Mouse (Mus musculus): ENCODE measurements around the gene Rps15.

The Rps15 gene

DNA sequence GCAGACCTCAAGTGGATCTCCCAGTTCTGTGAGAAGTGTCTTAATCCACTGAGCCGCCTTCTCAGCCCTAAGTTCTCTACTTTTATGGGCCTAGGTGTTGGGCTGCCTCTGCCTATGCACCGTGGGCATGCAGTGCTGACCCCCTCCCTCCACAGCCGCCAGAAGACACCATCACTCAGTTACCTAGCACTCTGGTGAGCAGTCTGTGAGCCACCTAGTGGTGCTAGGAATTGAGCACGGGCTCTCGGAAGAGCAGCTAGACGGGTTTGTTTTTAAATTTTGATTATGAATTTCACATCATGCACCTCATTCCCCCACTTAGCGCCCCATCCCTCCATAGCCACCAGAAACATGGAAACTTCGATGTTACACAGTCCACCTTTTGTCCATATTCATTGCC, 3.6 kb upstream of the Rps15 start:
- in situ Hi-C loops (cut with MboI), result no loop called here

DNA sequence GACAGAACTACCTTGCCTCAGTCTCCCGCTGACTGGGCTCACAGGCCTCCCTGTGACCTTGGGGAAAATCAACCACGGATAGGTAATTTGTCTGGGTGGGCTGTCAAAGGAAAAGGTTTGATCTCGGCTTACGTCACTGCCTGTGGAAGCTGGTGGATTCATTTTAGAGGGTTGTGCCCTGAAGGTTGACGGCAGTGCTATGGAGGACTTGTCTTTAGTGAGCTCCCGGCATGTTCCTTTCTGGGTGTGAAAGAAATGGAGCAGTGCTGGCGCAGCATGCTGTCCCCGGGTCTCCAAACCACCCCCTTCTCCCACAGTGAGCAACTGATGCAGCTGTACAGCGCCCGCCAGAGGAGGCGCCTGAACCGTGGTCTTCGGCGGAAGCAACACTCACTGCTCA, 1.1 kb downstream of the Rps15 start:
- in situ Hi-C loops (cut with MboI), result no loop called here

DNA sequence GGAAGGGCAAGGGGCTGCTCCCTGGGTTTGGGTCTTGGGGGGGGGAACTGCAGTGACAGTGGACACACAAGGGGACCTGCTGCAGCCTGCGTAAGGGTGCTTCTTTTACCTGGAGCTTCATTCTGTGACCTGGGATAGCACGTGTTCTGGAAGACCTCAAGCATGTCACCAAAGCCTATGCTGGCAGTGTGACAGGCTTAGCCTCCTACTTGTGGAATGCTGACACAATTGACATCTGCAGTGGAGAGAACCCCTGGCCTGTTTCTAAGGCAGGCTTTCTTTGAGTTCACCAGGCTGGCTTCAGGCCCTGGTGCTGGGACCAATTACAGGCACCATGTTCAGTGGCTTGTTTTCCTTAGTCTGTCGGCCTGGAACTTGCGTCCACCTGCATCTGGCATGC, 2.1 kb downstream of the Rps15 start:
- in situ Hi-C loops (cut with MboI), result no loop called here

DNA sequence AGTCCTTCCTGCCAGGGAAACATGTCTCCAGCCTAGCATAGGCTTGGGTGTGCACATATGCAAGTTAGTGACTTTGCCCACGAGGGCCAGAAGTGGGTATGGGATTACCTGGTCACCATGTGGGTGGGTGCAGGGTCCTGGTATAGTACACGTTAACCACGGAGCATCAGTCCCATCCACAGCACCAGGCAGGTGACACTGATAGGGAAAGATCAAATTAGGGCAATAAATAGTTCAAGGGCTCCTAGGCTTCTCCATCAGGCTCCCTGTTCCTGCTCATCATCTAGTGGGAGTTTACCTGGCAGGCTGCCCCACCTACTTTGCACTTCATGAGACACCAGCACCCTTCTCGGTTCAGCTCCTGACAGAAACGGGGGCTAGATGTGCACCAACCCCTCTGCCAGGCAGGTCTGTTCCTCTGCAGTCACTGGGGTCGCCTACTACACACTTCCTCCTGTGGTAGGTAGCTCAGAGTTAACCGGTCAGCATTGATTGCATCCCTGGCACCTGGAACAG, 2.6 kb downstream of the Rps15 start:
- in situ Hi-C loops (cut with MboI), result no loop called here

DNA sequence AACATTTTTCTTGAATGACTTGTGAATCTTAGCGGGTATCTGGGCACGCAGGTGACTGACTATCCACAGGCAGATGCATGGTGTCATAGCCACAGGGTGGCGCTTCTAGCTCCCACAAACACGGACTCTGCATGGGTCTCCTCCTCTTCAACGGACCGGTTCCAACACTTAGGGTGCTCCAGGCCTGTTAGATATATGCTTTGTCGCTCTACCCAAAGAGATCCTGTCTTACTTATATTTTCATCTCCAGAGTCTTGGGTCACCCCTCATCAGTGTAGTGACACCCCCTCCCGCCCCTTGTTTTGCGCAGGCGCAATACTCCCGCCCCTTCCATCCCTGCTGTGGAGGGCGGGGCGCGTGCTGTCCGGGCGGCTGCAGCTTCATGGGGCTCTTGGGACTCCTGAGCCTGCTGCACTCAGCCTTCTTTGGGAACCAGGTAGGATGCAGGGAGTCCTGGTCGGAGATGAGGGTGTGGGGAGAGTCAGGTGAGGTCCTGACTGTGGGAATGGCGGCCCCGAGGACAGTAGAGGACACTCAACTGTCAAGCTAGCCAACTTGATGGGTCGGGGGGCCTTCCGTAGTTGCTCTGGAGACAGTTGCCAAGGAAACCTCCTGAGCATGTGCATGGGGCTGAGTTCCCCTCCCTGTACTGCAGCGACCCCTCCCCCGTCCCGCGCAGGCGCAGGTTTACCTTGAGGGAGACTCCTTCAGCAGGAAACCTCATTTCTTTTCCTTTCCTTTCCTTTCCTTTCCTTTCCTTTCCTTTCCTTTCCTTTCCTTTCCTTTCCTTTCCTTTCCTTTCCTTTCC, 3.6 kb downstream of the Rps15 start, which contains the start of gene Apc2:
Apc2 (plus strand) TSS at position 360 of the 808 bp plus-strand sequence.
- in situ Hi-C loops (cut with MboI), result no loop called here

DNA sequence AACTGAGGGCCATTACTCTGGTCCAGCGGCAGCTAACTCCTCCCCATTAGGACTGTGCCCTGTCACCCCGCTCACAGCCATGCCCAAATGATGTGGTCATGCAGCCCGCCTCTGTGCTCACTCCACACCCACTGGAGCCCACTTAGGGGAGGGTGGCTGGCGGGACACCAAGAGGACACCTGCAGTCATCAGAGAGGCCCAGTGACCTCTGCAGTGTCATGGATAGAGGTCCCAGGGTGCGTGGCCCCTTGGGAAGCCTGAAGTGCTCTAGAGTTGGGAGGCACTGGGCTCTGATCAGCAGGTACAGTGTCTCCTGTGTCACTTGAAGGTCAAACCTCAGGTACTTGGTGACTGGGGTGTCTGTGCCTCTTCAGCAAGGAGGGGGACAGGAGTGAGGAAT, 4.6 kb downstream of the Rps15 start:
- in situ Hi-C loops (cut with MboI), result no loop called here

DNA sequence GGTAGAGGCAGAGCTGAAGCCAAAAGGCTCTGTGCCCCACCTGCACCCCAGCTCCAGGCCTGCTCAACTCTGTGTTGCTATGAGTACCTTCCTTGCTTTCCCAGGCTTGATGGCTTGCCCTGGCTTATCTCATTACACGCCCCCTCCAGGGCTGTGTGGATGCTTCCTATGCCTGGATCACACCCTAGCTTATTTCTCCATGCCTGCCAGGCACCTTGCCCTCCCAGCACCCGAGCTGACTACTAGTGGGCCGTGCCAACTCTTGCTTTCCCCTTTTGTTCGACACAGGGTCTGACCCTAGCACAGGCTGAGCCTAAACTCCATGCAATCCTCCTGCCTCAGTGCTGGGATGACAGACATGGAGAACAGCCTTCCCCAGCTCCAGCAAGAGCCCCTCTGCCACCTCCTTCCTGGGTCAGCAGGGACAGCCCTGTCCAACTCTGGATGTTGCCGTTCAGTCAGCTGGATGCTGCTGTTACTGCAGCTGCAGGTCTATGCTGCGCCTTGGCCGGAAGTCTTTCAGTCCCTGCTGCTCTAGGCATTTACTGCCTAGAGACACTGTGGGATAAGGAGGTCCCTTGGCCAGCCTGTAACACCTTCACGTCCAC, 5.4 kb downstream of the Rps15 start:
- in situ Hi-C loops (cut with MboI), result no loop called here

DNA sequence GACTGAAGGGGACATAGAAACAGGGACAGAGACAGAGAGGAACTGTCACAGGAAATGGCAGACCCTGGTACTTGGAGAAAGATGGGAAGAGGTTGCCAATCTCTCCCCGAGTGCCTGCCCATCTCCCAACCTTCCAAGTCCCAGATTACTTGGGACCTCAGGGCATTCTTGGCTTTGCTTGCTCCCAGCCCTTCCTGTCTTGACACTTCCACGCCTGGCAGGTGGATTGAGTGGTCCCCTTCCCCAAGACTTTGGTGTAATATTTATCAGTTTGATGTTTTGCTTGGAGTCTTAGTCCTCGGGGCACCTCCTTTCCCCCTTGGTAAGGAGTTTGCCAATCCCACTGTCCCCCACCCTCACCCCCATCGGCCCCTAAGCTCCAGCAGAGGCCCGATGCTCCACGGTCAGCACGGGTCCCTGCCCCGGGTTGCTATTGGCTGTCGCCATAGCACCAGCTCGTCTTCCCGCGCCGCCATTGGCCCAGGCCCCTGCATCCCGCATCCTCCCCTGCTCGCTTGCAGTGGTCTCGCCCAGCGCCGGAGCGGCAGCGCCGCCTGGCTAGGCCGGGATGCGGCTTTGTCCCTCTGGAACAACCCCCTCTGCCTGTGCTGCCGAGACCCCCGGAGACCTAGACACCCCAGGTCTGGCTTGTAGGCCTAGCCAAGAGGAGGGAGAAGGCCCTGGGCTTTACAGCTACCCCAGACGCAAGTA, 6.5 kb downstream of the Rps15 start:
- in situ Hi-C loops (cut with MboI), result no loop called here

DNA sequence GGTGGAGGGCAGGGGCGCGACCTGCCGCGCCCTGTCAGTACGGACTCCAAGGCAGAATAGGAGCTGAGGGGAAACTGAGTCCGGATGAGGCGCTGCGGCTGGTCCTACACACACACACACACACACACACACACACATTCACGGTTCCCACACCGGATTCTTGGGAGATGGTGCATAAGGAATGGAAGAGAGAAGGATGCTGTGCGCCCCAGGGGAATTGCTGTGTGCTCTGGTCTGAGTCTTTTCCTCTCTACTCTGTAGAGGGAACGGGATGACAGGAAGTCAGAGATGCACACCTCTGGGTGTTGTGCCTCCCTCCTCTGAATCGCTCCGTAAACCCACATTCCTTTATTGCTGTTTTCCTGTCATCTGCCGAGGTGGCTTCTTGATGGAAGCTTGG, 7.0 kb downstream of the Rps15 start:
- in situ Hi-C loops (cut with MboI), result no loop called here

DNA sequence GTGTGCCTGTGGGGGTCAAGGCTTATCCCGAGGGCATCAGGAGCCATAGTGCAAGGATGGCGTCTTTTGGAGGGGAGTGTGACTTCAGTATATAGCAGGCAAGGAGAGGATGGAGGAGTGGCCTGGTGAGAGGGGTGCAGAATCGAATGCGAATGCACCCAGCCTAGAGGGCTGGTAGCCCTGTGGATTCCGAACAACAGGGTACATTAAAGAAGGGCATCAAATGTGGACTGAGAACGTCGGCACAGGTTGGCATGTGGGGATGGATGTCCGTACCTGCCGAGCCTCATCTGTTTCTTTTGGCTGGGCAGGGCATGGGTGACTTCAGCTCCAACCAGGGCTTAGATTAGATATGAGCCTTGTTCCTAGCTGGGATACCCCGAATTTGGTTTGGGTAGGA, 7.6 kb downstream of the Rps15 start:
- in situ Hi-C loops (cut with MboI), result no loop called here

DNA sequence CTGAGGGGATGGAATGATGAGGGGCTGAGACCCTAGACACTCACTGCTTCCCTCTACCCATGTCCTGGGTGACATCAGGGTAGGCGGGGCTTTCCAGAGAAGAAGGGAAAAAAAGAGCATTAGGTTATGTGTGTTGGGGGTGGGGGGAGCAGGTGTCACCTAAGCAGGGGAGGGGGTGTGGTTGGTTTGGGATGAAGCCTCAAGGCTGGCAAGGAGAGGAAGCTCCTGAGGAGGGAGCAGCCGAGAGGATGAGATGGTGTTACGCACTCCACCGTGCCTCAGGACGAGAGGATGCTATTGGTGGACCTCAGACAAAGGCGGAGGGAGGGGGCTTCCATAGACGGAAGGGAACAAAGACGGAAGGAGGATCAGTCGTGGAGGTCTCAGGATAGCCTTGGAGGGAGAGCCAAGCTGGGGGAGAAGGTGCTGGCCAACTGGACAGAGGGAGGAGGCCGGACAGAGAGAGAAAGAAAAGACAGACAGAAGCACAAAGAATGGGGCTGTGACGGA, 8.5 kb downstream of the Rps15 start:
- in situ Hi-C loops (cut with MboI), result no loop called here

DNA sequence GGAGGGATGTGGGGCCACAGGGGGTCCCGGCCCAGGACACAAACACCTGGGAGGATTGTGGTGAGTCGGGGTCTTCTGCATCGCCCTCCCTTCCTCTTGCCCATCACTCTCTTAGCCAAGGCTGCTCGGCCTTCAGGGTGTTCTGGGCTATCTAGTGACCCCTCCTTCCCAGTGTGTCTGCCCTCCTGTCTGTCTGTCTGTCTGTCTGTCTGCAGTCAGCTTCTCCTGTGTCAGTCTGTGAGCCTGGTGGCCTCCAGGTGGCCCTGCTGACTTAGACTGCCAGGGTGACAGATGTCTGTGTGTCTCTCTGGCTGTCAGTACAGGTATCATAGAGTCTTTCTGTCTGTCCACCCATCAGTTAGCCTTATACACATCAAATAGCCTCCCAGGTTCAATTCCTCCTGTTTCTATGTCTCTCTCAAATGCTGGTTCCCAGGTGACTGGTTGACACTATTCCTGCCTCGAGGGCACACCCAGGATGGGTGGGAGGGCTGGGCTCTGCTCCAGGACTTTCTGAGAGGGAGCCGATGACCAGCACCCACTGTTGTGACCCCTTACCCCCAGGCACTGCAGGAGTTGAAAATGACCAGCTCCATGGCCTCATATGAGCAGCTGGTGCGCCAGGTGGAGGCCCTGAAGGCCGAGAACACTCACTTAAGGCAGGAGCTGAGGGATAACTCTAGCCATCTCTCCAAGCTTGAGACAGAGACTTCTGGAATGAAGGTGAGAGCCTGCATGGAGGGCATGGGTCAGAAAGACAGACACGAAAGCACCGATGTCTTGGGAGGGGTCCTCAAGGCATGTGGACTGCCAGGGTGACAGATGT, 9.2 kb downstream of the Rps15 start:
- in situ Hi-C loops (cut with MboI), result no loop called here

DNA sequence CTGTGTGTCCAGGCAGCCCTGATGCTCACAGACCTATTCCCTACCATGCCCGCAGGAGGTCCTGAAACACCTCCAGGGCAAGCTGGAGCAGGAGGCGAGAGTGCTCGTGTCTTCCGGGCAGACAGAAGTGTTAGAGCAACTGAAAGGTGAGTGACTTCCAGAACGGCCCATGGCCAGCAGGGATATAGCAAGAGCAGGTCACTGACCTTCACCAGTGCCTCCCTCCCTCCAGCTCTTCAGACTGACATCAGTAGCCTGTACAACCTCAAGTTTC, 9.8 kb downstream of the Rps15 start:
- in situ Hi-C loops (cut with MboI), result no loop called here

DNA sequence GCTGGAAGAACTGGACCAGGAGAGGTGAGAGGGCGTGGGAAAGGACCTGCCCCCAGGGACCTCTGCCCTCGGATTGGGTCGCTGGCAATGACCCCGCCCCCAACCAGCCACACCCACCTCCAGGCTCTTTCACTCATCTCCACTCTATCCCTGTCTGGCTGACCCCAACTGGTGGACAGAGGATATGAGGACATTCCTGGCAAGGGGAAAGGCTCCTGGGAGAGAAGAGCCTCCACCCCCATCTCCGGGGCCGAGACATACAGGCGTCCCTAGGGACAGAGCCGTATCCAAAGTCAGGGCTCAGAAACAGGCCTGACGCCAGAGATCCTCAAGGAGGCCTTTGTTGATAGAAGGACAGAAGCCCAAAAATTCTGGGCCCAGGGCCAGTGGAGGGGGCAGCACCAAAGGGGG, 10.2 kb downstream of the Rps15 start:
- in situ Hi-C loops (cut with MboI), result no loop called here

DNA sequence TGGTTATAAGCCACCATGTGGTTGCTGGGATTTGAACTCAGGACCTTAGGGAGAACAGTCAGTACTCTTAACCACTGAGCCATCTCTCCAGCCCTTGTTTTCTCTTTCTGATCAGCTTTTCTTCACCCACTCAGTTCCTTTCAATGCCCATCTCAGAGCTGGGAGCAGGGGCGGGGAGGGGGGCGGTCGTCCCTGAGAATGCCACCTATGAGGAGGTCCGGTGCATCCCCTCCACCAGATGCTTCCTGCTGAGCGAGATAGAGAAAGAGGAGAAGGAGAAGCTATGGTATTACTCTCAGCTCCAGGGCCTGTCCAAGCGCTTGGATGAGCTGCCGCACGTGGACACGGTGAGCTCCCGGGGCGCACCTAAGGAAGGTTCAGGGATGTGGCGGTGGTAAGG, 12.2 kb downstream of the Rps15 start:
- in situ Hi-C loops (cut with MboI), result no loop called here

DNA sequence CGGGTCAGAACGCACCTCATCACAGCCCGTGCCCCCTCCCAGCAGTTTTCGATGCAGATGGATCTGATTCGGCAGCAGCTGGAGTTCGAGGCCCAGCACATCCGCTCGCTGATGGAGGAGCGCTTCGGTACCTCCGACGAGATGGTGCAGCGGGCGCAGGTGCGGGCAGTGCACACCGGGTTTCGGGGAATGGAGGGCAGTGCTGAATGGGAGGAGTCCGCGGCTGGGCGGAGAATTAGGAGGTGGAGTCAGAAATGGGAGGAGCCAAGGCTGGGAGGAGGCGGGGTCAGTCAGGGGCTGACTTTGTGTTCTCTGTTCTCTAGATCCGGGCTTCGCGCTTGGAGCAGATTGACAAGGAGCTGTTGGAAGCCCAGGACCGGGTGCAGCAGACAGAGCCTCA, 12.6 kb downstream of the Rps15 start:
- in situ Hi-C loops (cut with MboI), result no loop called here

DNA sequence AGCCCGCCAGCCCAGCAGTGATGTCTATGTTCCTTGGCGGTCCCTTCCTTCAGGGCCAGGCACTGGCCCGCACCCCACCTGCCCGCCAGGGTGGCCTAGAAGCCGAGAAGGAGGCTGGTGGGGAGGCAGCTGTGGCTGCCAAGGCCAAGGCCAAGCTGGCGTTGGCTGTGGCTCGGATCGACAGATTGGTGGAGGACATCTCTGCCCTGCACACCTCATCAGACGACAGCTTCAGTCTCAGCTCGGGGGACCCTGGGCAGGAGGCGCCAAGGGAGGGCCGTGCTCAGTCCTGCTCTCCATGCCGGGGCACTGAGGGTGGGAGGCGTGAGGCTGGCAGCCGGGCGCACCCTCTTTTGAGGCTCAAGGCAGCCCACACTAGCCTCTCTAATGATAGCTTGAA, 19.3 kb downstream of the Rps15 start:
- in situ Hi-C loops (cut with MboI), result no loop called here

DNA sequence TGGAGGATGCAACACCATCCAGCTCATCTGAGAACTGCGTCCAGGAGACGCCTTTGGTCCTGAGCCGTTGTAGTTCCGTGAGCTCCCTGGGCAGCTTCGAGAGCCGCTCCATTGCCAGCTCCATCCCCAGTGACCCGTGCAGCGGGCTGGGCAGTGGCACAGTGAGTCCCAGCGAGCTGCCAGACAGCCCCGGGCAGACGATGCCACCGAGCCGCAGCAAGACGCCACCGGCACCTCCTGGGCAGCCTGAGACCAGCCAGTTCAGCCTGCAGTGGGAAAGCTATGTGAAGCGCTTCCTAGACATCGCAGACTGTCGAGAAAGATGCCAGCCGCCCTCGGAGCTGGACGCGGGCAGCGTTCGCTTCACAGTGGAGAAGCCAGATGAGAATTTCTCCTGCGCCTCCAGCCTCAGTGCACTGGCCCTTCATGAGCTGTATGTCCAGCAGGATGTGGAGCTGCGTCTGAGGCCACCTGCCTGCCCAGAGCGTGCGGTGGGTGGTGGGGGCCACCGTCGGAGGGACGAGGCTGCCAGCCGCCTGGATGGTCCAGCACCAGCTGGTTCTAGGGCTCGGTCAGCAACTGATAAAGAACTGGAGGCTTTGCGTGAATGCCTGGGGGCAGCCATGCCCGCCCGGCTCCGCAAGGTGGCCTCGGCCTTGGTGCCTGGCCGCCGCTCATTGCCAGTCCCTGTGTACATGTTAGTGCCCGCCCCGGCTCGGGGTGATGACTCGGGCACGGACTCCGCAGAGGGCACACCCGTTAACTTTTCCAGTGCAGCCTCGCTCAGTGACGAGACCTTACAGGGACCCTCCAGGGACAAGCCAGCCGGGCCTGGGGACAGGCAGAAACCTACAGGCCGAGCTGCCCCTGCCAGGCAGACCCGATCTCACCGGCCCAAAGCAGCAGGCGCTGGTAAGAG, 20.6 kb downstream of the Rps15 start:
- in situ Hi-C loops (cut with MboI), result no loop called here

DNA sequence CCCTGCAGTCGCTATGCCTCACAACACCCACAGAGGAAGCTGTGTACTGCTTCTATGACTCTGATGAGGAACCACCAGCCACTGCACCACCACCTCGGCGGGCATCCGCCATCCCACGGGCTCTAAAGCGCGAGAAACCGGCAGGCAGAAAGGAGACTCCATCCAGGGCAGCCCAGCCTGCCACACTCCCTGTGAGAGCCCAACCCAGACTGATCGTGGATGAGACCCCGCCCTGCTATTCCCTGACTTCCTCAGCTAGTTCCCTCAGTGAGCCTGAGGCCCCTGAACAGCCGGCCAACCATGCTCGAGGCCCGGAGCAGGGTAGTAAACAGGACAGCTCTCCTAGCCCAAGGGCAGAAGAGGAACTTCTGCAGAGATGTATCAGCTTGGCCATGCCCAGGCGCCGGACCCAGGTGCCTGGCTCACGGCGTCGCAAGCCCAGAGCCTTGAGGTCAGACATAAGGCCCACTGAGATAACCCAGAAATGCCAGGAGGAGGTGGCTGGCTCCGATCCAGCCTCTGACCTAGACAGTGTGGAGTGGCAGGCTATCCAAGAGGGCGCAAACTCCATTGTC, 21.5 kb downstream of the Rps15 start:
- in situ Hi-C loops (cut with MboI), result no loop called here

DNA sequence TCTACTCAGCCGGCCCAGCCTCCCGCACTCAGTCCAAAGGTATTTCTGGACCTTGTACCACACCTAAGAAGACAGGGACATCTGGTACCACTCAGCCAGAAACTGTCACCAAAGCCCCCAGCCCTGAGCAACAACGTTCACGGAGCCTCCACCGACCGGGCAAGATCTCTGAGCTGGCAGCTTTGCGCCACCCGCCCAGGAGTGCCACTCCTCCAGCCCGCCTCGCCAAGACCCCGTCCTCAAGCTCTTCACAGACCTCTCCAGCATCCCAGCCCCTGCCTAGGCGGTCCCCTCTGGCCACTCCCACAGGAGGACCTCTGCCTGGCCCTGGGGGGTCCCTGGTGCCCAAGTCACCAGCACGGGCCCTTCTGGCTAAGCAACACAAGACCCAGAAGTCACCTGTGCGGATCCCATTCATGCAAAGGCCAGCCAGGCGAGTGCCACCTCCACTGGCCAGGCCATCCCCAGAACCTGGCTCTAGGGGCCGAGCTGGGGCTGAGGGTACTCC, 22.3 kb downstream of the Rps15 start:
- in situ Hi-C loops (cut with MboI), result no loop called here

Data from mature B cell (primary cell).